Mouse (Mus musculus): ENCODE data around the gene Tbx4. TPM values are rescaled to one million over a fixed set of nuclear protein-coding genes. Genes with fewer than 3 reads are reported as not detected.

Gene Tbx4
- polyA plus RNA-seq, 1 experiment = not detected

DNA sequence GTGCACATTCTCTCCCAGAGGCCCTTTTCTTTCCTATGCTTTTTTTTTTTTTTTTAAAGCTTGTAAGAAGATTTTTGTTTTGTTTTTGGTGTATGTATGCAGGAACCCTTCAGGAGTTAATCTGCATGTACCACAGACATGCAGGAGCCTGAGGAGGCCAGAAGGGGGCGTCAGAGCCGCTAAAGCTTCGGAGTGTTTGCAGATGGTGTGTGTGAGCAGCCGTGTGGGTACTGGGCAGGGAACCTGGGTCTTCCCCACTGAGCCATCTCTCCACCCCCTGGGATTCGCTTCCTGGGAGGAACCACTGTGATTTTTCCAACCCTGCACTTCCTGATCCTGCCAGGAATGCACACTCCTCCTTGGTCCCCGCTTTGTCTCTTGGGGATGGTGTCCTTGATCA lies 35.5 kb upstream of the Tbx4 start:
- no peak overlapping the region for H3K4me3 ChIP-seq (ENCODE audit: insufficient read depth, low read length)
- no peaks in the 10 kb centered on the region for H3K4me1 ChIP-seq (ENCODE audit: control insufficient read depth, insufficient read depth, low read length)
- H3K27ac ChIP-seq (ENCODE audit: insufficient read depth, low read depth, low read length) = no peak overlapping the region
- TF ChIP-seq CTCF (IDR thresholded peaks at IDR 0.05; ENCODE audit: low read depth, low read length) = peak; percentile 42
- TF ChIP-seq POLR2A (IDR thresholded peaks at IDR 0.05; ENCODE audit: borderline replicate concordance, low read depth, low read length) = no peak

DNA sequence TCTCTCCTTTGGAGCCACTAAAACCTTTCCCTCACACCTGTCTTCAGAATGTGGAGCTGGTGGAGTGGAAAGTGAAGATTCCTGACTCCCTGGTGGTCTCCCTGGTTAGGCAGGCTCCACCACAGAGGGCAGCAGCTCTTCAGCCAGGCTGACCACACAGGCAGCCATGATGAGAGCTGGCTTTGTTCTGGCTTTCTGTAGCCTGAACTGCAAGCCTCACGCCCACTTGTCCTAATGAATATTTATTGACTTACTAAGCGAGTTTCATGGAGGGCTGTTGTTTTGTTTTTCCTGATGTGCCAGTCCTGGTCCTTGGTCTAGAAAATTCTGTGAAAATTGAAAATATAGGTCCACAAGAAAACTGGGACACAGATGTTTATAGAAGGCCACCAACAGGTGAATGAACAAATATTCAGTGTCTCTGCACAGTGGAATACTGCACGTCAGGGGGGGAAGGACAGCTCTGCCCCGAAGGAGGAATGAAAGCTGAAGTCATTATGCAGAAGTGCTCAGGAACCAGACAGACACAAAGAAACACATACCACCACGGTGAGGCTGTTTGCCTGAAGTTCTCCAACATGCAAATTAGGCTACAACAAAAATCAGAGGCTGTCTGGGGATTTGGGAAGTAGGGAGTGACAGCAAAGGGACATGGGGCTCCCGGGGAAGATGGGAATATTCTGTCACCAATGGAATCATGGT lies 28.1 kb upstream of the Tbx4 start:
- Histone ChIP-seq H3K4me1 (ENCODE audit: control insufficient read depth, insufficient read depth, low read length) (no peaks in the 10 kb centered on the region), H3K27ac (ENCODE audit: insufficient read depth, low read depth, low read length) (no peak overlapping the region), H3K4me3 (ENCODE audit: insufficient read depth, low read length) (no peak overlapping the region)
- TF ChIP-seq POLR2A (IDR thresholded peaks at IDR 0.05; ENCODE audit: borderline replicate concordance, low read depth, low read length) (no peak), CTCF (IDR thresholded peaks at IDR 0.05; ENCODE audit: low read depth, low read length) (no peak)

DNA sequence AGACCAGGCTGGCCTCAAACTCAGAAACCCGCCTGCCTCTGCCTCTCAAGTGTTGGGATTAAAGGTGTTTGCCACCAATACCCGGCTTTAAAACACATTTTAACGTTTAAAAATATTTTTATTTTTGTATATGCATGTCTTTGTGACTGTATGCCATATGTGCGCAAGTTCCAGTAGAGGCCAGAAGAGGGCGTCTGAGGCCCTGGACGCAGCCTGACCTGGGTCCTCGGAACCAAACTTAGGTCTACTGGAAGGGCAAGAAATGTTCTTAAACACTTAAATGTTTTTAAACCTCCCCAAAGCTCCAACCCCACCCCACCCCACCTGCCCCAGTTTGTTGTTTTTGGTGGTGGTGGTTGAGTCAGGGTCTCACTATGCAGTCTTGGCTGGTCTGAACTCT lies 21.9 kb upstream of the Tbx4 start:
- Histone ChIP-seq H3K4me1 (ENCODE audit: control insufficient read depth, insufficient read depth, low read length) (no peaks in the 10 kb centered on the region), H3K4me3 (ENCODE audit: insufficient read depth, low read length) (no peak overlapping the region), H3K27ac (ENCODE audit: insufficient read depth, low read depth, low read length) (no peak overlapping the region)
- TF ChIP-seq POLR2A (IDR thresholded peaks at IDR 0.05; ENCODE audit: borderline replicate concordance, low read depth, low read length) (no peak), CTCF (IDR thresholded peaks at IDR 0.05; ENCODE audit: low read depth, low read length) (peak; percentile 70)

DNA sequence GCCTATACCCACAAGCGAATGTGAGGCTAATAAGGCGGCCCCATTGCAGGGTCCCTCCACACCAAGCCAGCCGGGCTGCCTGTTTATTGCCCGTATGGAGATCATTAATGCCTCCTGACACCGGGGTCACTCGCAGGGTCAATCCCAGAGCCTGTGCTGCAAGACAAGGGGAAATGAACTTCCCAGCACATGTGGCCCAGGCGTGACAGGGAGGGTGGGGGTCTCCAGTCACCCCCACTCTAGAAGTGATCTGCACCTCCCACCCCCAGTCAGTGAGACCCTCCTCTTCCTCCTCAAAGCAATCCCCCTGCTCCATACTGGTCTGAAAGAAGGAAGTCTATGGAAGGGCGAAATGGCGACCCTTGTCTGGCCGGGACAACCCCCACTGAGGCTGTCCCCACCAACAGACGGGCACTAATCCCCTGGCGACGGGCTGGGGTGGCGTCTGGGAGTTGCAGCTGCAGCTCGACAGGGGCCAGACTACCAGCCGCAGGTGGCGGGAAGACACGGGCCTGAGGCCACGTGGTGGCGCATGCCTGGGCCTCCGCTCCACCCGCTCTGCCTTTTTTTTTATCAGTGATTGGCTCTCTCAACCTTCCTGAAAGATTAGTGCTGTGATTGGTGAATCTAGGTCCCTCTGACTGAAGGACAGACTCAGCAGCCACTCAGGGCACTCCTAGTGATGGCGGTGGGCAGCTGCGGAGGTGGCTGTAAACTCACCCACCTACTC lies 10.0 kb upstream of the Tbx4 start:
- no peaks in the 10 kb centered on the region for H3K4me1 ChIP-seq (ENCODE audit: control insufficient read depth, insufficient read depth, low read length)
- no peak for TF ChIP-seq POLR2A (IDR thresholded peaks at IDR 0.05; ENCODE audit: borderline replicate concordance, low read depth, low read length)
- TF ChIP-seq CTCF (IDR thresholded peaks at IDR 0.05; ENCODE audit: low read depth, low read length) = no peak
- no peak overlapping the region for H3K27ac ChIP-seq (ENCODE audit: insufficient read depth, low read depth, low read length)
- no peak overlapping the region for H3K4me3 ChIP-seq (ENCODE audit: insufficient read depth, low read length)

DNA sequence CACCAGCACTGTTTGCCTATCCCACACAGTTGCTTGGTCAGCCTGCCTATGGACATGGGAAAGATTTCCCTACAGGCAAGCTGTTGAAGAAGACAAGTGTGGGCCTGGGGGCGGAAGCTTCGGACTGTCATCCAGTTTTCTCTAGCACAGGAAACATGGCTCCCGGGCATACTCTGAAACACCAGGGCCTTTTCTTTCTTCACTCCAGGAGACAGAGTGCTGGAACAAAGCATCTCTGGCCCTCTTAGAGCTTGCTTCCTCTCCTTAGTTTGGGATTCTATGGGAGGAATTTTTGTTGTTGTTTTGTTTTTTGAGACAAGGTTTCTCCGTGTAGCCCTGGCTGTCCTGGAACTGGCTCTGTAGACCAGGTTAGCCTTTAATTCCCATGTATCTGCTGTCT lies 1.7 kb upstream of the Tbx4 start:
- H3K4me1 ChIP-seq (ENCODE audit: control insufficient read depth, insufficient read depth, low read length) = no peaks in the 10 kb centered on the region
- no peak for TF ChIP-seq POLR2A (IDR thresholded peaks at IDR 0.05; ENCODE audit: borderline replicate concordance, low read depth, low read length)
- no peak for TF ChIP-seq CTCF (IDR thresholded peaks at IDR 0.05; ENCODE audit: low read depth, low read length)
- no peak overlapping the region for H3K4me3 ChIP-seq (ENCODE audit: insufficient read depth, low read length)
- no peak overlapping the region for H3K27ac ChIP-seq (ENCODE audit: insufficient read depth, low read depth, low read length)

DNA sequence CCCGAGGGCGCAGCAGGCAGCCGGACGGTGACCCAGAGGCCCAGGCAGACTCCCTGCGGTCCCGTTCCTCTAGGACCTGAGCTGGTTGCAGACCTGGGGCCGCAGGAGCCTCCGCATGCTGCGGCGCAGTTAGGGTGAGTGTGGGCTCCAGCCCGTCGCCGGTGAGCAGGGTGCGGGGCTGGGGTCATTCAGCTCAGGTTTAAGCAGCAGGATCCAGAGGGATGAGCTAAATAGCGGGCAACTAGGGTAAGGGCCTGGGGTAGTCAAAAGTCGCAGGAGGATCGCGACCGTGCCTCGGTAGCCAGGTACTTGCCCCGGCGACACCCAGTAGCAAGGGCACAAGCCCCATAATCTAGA lies 185 bp downstream of the Tbx4 start:
- H3K4me3 ChIP-seq (ENCODE audit: insufficient read depth, low read length) = no peak overlapping the region
- H3K4me1 ChIP-seq (ENCODE audit: control insufficient read depth, insufficient read depth, low read length) = no peaks in the 10 kb centered on the region
- TF ChIP-seq CTCF (IDR thresholded peaks at IDR 0.05; ENCODE audit: low read depth, low read length) = no peak
- no peak for TF ChIP-seq POLR2A (IDR thresholded peaks at IDR 0.05; ENCODE audit: borderline replicate concordance, low read depth, low read length)
- H3K27ac ChIP-seq (ENCODE audit: insufficient read depth, low read depth, low read length) = no peak overlapping the region

DNA sequence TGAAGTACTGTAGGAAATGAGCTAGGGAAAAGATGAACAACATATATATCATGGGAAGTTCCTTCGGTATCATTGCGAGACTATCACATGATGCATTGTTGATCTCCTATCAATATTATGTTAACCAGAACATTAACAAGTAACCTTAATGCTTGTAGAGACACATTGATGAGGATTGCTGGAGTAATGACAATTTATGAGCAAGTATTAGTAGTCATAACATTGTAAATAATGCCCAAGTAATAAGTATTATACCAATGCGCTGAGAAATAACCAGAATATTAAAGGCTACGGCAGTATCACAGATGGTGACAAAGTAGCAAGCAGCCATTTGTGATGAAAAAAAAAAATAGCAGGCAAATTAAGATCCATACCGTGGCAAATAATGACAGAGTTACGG lies 1.1 kb downstream of the Tbx4 start:
- no peak for TF ChIP-seq POLR2A (IDR thresholded peaks at IDR 0.05; ENCODE audit: borderline replicate concordance, low read depth, low read length)
- no peak for TF ChIP-seq CTCF (IDR thresholded peaks at IDR 0.05; ENCODE audit: low read depth, low read length)
- no peaks in the 10 kb centered on the region for H3K4me1 ChIP-seq (ENCODE audit: control insufficient read depth, insufficient read depth, low read length)
- H3K27ac ChIP-seq (ENCODE audit: insufficient read depth, low read depth, low read length) = no peak overlapping the region
- no peak overlapping the region for H3K4me3 ChIP-seq (ENCODE audit: insufficient read depth, low read length)

DNA sequence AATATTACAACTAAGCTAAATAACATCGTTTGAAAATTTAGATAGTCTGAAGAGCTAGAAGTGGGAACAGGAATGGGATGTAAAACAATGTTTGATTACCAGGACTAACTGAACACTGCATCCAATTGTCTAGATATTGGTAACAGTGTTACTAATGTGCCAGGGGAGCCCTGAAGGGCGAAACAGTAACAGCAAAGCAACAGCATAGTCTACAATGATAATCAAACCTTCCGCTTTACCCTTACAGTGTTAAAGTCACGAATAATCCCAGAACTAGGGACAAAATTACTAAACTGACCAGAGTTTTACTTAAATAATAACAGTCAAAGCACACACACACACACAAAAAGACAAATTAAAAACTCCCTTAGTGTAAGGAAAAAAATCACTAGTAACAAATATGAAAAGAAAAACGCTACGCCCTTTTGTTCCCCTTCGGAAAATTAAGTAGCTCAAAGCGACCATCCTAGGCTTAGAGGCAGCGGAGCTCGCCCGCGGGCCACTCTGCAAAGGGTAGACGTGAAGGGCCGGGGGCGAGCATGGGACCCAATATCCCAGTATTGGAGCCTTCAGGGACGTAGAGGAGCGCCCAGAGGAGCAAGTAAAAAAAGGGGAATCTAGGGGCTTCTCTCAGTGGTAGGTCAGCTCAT lies 1.7 kb downstream of the Tbx4 start:
- Histone ChIP-seq H3K4me1 (ENCODE audit: control insufficient read depth, insufficient read depth, low read length) (no peaks in the 10 kb centered on the region), H3K27ac (ENCODE audit: insufficient read depth, low read depth, low read length) (no peak overlapping the region), H3K4me3 (ENCODE audit: insufficient read depth, low read length) (no peak overlapping the region)
- TF ChIP-seq POLR2A (IDR thresholded peaks at IDR 0.05; ENCODE audit: borderline replicate concordance, low read depth, low read length) (no peak), CTCF (IDR thresholded peaks at IDR 0.05; ENCODE audit: low read depth, low read length) (no peak)

DNA sequence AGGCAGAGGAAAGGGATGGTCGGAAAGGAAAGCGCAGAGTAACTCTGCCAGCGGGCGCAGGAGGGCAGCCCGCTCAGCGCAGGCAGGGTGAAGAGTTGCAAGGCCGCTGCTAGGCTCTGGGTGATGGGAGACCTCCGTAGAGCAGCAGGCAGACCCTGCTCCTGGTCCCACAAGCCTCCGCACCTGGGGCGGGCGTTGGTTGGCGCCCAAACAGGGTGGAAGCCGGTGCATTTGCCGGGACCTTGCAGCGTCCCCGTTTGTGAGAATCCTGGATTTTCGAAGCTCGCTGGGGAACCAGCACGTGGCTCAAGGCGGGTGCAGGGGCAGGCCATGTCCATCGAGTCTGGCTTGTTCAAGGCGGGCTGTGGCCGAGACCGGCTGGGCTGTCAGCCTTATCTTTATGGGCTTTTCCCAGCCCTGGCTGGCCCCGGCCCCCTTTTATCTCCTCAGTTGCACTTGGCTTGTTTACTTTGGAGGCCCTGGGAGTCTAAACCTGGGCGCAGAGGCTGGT lies 2.3 kb downstream of the Tbx4 start:
- TF ChIP-seq POLR2A (IDR thresholded peaks at IDR 0.05; ENCODE audit: borderline replicate concordance, low read depth, low read length) (no peak), CTCF (IDR thresholded peaks at IDR 0.05; ENCODE audit: low read depth, low read length) (no peak)
- Histone ChIP-seq H3K4me3 (ENCODE audit: insufficient read depth, low read length) (no peak overlapping the region), H3K4me1 (ENCODE audit: control insufficient read depth, insufficient read depth, low read length) (no peaks in the 10 kb centered on the region), H3K27ac (ENCODE audit: insufficient read depth, low read depth, low read length) (no peak overlapping the region)
